Mouse (Mus musculus) Patski (cell line): Measurements from ENCODE around the gene Dph5. TPM values are rescaled to one million over a fixed set of nuclear protein-coding genes. Genes with fewer than 3 reads are reported as not detected.

Experiments used
- ATAC-seq: fragments of 100-300 bp; one replicate; pipeline ENCODE4 v1.8.0; 2021
- CTCF ChIA-PET: fragments of 350-600 bp; sonication (Branson Sonifier 250); formaldehyde crosslinking; loops from one replicate; lab custom pipeline; 2022; ENCODE audit warnings: inconsistent platforms; lab: Charles Lee
- POLR2A ChIA-PET: fragments of 350-600 bp; sonication (Branson Sonifier 250); formaldehyde crosslinking; loops from one replicate; lab custom pipeline; 2022; ENCODE audit warnings: antibody characterized with exemption, inconsistent platforms; lab: Charles Lee
- DNase-seq: peaks from one replicate; pipeline ENCODE4 v3.0.0-alpha.2; 2011; ENCODE audit warnings: low read depth, low spot score
- H3K27me3 ChIP-seq: fragments of 371-371 bp; one replicate; pipeline ENCODE4 v1.5.1; 2021
- CTCF ChIP-seq: fragments of 100-300 bp; IDR thresholded peaks from one replicate; pipeline ENCODE4 v1.5.1; 2021
- in situ Hi-C: fragments of 300-500 bp; cut with MboI; formaldehyde crosslinking; loops from 3 replicates; pipeline ENCODE4 v1.11.1; 2018; ENCODE audit warnings: low pct_unique_long_range_greater_than_20kb, mixed read lengths
- polyA plus RNA-seq: library from polyadenylated mRNA; unstranded; gene quantifications from one replicate; pipeline ENCODE4 v1.2.3, GENCODE M21; 2021

Gene Dph5
- polyA plus RNA-seq, 1 experiment from 2014 or later: 29.1 TPM

DNA sequence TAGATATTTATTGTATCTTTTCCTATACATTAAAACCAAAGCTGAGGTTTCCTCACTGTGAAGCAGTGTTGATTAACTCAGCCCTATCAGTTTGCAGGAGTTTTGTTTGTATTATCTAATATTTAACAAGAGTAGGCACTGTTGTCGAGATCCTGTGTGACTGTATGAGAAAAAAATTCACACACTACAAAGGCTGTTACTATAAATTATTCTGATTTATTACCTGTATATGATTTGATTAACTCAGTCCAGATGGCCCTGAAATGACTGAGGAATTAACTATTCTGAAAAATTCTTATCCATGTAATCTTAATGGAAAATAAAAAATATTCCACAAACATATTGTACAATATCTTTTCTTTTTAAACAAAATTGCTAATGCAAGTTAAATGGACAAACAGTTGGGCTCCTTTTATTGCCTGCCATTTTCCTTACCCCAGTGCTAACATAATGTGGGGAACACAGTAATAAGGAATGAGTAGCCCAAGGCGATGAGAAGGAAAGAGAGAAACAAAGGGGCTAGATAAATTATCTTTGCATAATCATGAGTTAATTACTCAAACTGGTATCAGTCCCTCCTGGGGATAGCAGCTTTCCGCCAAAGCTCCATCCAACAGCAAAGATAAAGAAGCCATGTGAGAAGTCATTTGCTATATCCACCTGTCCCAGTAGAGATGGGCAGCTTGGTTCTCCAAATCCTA is 61.7 kb downstream of the Dph5 start:
- in situ Hi-C loops: no loop called here
- no peaks in the 10 kb centered on the region for H3K27me3 ChIP-seq
- CTCF ChIA-PET: interaction anchor here (1.1 to 1.6 kb wide), 4 partner anchors 13 to 21 kb away, joined by 3 to 11 read pairs (median 3); no protein-coding TSS in a partner anchor
- POLR2A ChIA-PET: no interaction called here
- DNase-seq (no peak), ATAC-seq (no peak)
- no peak for TF ChIP-seq CTCF

DNA sequence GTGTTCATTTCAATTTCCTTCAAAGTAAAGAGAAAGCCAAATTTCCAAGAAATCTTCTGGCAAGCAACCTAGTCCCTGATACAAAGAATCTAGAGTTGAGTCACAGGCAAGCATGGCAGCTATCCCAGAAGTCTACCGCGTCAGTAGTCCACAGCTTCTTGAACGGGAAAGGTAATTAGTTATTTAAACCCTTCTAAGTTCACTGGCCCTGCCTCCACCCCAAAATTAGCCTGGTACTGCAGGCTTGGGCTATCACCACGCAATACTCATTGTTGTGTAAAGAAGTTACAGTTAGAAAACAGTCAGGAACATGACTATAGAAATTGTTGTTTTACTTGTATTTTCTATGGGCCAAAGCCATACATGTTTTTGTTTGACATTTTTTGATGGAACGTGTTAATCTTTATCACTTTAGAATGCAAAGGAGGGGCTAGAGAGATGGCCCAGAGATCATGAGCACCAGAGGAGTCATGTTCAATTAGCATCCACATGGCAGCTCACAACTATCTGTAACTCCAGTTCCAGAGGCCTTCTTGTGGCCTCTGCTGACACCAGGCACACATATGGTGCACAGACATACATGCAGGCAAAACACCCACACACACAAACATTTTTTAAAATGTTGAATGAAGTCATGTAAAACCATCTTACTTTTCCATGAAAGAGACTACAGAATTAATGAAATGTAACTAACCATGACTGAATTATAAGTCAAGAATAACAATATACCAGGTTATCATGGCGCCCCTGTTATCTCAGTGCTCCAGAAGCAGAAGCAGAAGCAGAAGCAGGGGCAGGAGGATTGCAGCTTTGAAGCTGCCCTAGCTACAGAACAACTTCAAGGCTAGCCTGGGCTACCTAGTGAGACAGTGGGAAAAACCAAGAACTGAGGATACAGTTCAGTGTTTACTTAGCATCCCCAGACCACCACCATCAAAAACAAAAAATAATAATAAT is 62.6 kb downstream of the Dph5 start:
- TF ChIP-seq CTCF: no peak
- no peaks in the 10 kb centered on the region for H3K27me3 ChIP-seq
- in situ Hi-C loops: no loop called here
- DNase-seq (peak; percentile 50), ATAC-seq (peak; percentile 41)
- POLR2A ChIA-PET: no interaction called here
- CTCF ChIA-PET: interaction anchor here (1.1 to 1.6 kb wide), 4 partner anchors 13 to 21 kb away, joined by 3 to 11 read pairs (median 3); no protein-coding TSS in a partner anchor

DNA sequence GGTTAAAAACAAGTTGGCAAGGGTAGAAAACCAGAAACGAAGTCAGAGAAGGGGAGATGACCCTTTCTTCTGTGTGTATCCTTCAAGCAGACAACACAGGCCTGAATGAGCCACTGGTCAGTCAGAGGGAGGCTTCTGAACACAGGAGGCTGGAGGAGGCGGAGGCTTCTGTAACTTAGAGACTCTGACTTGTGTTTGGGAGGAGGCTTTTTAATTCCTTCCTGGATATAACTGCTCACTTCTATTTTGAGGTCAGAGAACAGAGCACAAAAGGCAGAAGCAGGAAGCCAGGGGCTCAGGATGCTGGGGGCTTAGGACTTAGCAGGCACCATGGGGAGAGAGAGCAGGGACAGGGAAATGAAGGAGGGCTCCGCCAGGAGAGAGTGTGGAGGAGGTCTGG is 63.6 kb downstream of the Dph5 start:
- no peak for TF ChIP-seq CTCF
- in situ Hi-C loops: no loop called here
- DNase-seq (no peak), ATAC-seq (no peak)
- POLR2A ChIA-PET: no interaction called here
- CTCF ChIA-PET: no interaction called here
- H3K27me3 ChIP-seq: no peaks in the 10 kb centered on the region

DNA sequence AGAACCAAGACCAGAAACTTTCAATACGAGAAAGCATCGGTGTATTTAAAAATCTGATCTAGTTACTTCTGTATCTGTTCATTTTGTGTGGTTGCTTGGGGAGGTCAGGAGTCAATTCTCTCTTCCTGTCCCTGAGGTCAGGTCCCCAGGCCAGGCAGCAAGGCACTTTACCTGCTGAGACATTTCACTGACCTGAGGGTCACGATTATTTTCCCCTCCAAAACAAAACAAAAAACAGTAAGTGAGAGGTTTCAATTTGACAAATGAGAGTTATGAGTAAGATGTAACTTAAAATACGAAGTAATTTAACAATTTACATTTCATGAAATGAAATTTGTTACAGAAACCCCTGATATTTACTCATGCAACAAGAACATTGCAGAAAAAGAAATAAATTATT is 64.7 kb downstream of the Dph5 start:
- in situ Hi-C loops: no loop called here
- DNase-seq (no peak), ATAC-seq (no peak)
- ChIA-PET CTCF (interaction anchor here (1.8 kb wide), 1 partner anchor 16 kb away, joined by 5 read pairs; no protein-coding TSS in a partner anchor), POLR2A (no interaction called here)
- H3K27me3 ChIP-seq: no peaks in the 10 kb centered on the region
- TF ChIP-seq CTCF: no peak

DNA sequence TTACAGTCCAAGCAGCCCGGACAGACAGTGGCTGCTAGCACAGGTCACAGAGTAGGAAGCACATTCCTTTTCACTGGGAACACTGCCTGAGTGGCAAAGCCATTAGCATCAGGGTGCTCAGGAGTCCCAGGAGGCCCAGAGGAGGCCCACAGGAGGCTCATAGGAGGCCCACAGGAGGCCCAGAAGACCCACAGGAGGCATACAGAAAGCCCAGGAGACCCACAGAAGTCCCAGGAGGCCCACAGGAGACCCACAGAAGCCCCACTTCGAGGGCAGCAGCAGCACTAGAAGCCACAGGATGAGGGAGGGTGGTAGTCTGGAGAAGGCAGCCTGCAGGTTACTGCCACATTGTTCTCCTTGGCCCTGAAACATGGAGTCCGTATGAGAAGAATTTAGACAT is 65.5 kb downstream of the Dph5 start:
- in situ Hi-C loops: no loop called here
- ChIA-PET CTCF (interaction anchor here (1.8 to 1.9 kb wide), 2 partner anchors 16 to 17 kb away, joined by 5 to 7 read pairs; no protein-coding TSS in a partner anchor), POLR2A (no interaction called here)
- no peak for TF ChIP-seq CTCF
- H3K27me3 ChIP-seq: no peaks in the 10 kb centered on the region
- no peak for DNase-seq
- no peak for ATAC-seq

DNA sequence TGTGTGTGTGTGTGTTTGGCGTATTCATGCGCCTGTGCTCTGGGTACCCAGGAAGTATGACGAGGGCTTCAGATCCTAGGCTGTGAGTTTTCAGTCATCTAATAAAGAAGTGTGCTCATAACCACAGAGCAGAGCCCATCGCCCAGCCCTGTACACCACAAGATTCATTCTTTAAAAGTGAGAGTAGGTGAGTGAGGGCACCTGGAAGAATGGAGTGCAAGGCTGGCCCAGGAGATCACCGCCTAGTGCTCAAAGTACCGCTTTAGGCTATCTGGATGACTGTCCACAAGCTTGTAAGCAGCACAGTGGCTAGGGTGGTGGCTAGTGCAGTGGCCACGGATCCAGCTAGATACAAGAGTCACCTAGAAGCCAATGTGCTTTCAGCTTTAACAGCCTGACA is 69.6 kb downstream of the Dph5 start:
- H3K27me3 ChIP-seq: no peaks in the 10 kb centered on the region
- TF ChIP-seq CTCF: no peak
- DNase-seq (no peak), ATAC-seq (no peak)
- ChIA-PET CTCF (no interaction called here), POLR2A (interaction anchor here (0.8 kb wide), 1 partner anchor 305 kb away, joined by 3 read pairs; no protein-coding TSS in a partner anchor)
- in situ Hi-C loops: no loop called here

DNA sequence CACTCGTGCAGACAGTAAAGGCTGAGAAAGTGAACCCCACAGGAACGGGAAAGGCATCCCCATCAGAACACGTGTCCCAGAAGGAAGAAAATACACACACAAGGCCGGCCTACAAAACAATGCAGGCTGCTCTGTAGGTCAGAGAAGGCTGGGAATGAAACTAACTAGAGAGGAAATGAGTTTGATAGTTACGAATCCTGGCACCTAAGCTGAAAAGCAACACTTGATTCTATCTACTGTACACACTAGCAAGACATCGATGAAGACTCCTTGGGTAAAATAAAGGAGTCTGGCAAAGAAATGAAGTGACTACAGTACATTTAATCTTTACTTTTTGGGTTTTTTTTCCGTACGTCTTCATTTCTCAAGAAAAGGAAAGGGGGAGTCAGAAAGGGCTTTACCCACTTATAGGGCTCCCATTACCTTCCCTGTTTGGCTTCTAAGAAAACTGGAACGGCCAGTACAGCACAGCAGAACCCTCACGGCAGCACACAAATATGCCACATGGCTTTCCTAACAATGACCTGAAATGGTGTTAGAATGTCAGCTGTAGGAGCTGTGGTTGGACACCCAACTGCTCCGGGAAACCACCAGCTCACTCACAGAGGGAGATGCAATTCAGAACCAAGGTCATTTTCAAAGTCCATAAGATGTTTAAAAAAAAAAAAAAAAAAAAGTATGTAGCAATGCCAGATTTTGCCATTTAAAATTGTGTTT is 73.8 kb downstream of the Dph5 start:
- ATAC-seq: no peak
- DNase-seq: no peak
- ChIA-PET POLR2A (interaction anchor here (0.6 to 1.4 kb wide), 6 partner anchors 22 to 1497 kb away, joined by 3 to 7 read pairs (median 4); partner anchors contain the start of gene Dph5), CTCF (interaction anchor here (0.7 to 1.9 kb wide), 5 partner anchors 15 to 301 kb away, joined by 3 to 7 read pairs (median 4); no protein-coding TSS in a partner anchor)
- no peaks in the 10 kb centered on the region for H3K27me3 ChIP-seq
- in situ Hi-C loops: no loop called here
- no peak for TF ChIP-seq CTCF

DNA sequence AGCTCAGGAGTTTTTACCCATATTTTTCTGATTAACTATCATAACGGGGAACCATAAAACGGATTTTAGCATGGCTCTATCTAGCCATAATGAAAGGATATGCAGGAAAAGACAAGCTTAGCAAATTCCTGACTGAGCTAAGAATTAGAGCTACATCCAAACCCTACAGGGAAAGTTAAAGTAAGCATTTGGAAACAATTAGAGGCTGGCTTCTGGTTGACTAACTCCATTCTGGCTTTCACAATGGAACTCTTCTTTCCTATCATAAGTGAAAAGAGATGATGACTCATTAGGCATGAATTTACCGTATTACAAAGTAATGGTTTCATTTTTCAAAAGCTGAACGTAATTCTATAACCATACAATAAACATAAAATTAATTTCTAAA is 74.4 kb downstream of the Dph5 start:
- ChIA-PET CTCF (interaction anchor here (0.7 to 1.9 kb wide), 5 partner anchors 15 to 301 kb away, joined by 3 to 7 read pairs (median 4); no protein-coding TSS in a partner anchor), POLR2A (interaction anchor here (0.7 to 1.4 kb wide), 5 partner anchors 23 to 888 kb away, joined by 3 to 7 read pairs (median 4); partner anchors contain the start of gene Dph5)
- no peak for TF ChIP-seq CTCF
- peak; percentile 58 for DNase-seq
- no peaks in the 10 kb centered on the region for H3K27me3 ChIP-seq
- ATAC-seq: peak; percentile 87
- in situ Hi-C loops: no loop called here

DNA sequence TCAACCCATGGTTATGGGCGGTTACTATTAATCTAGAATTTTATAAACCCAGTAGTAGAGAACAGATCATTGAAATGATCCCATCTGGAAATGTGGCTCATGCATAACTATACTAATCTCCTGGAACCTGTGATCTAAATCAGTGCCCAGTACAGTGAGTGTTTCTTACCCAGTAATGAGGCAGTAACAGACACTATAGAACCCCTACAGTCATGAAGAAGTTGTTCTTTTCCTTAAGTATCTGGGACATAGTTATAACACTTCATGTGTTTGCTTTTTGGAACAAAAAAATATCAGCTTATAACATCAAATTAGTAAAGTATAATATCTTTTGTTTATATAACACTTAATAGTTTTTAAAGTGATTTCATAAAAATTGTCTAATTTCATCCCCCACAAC is 76.0 kb downstream of the Dph5 start:
- no peak for TF ChIP-seq CTCF
- ATAC-seq (no peak), DNase-seq (no peak)
- ChIA-PET CTCF (no interaction called here), POLR2A (no interaction called here)
- in situ Hi-C loops: no loop called here
- no peaks in the 10 kb centered on the region for H3K27me3 ChIP-seq

DNA sequence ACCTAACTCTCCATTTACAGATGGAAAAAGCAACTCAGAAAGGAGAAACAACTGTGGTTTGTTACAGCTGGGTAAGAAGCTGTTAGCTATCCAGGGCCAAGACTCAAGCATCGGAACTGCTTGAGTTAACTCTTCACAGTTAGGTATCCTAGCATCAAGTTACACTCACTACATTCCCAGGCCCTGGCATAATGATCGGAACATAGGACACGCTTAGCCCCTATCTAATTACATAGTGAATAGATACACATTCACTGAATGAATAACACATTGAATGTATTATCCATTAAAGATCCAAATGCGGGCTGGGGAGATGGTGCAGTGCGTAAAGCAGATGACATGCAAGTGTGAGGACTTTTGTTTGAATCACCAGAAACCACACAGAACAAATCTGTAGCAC is 76.4 kb downstream of the Dph5 start:
- no peak for DNase-seq
- H3K27me3 ChIP-seq: no peaks in the 10 kb centered on the region
- ChIA-PET CTCF (no interaction called here), POLR2A (no interaction called here)
- in situ Hi-C loops: no loop called here
- no peak for ATAC-seq
- TF ChIP-seq CTCF: no peak
